Mouse (Mus musculus) small intestine, adult 2 months (tissue): Measurements from ENCODE around the gene Clec12b. TPM values are rescaled to one million over a fixed set of nuclear protein-coding genes. Genes with fewer than 3 reads are reported as not detected.

Experiments
- H3K27ac ChIP-seq: fragments of 200-500 bp; 2 replicates; pipeline ENCODE4 v1.5.1; 2012; ENCODE audit warnings: low read depth, low read length, control low read depth, inconsistent platforms; ENCODE audit not compliant: insufficient read depth
- H3K27me3 ChIP-seq: fragments of 200-500 bp; 2 replicates; pipeline ENCODE4 v1.6.1; 2012; ENCODE audit warnings: mild to moderate bottlenecking, moderate library complexity, low read length, inconsistent platforms; ENCODE audit not compliant: control insufficient read depth, insufficient read depth
- H3K36me3 ChIP-seq: fragments of 200-500 bp; 2 replicates; pipeline ENCODE4 v1.6.1; 2012; ENCODE audit warnings: mild to moderate bottlenecking, low read length, control low read depth, inconsistent platforms; ENCODE audit not compliant: control insufficient read depth, insufficient read depth
- H3K4me1 ChIP-seq: fragments of 200-500 bp; 2 replicates; pipeline ENCODE4 v1.6.1; 2012; ENCODE audit warnings: low read length, inconsistent platforms, mixed read lengths; ENCODE audit not compliant: control insufficient read depth, insufficient read depth, insufficient read length
- H3K4me3 ChIP-seq: fragments of 200-500 bp; 2 replicates; pipeline ENCODE4 v1.5.1; 2012; ENCODE audit warnings: low read depth, mild to moderate bottlenecking, control low read depth, inconsistent platforms, low read length, moderate library complexity
- CTCF ChIP-seq: fragments of 200-500 bp; IDR thresholded peaks from 2 replicates; pipeline ENCODE4 v1.5.1; 2012; ENCODE audit warnings: low read depth, mild to moderate bottlenecking, control low read depth, inconsistent platforms, low read length, moderate library complexity, mixed read lengths; ENCODE audit not compliant: insufficient replicate concordance, insufficient read length; ENCODE audit errors: extremely low read depth
- POLR2A ChIP-seq: fragments of 200-500 bp; IDR thresholded peaks from 2 replicates; pipeline ENCODE4 v1.6.1; 2012; ENCODE audit warnings: low read depth, mild to moderate bottlenecking, control low read depth, inconsistent platforms, low read length, moderate library complexity
- WGBS: fragments of 180-500 bp; shearing (Covaris S2); methylation state at CpG from one replicate; pipeline ENCODE4 v1.1.7; 2018; 5-methylcytosine and 5-hydroxymethylcytosine counted together
- polyA plus RNA-seq: library from polyadenylated mRNA; depleted of rRNA; stranded (reverse); fragments of >200 nt; gene quantifications from 2 replicates; pipeline ENCODE4 v1.2.3, GENCODE M21; 2012; rRNA removed

The Clec12b gene
- polyA plus RNA-seq, 1 experiment = not detected

GRCm38 (mm10) chr6:129326016-129326415, 59.7 kb downstream of the Clec12b start:
- Histone ChIP-seq H3K4me1 (no peaks in the 10 kb centered on the region), H3K4me3 (no peak overlapping the region), H3K27me3 (no peaks in the 10 kb centered on the region), H3K36me3 (no peaks in the 10 kb centered on the region), H3K27ac (no peak overlapping the region)
- 67% methylated on average over 1 of the region's 1 CpGs for WGBS
- TF ChIP-seq POLR2A (no peak), CTCF (no peak)

Other genes with a start within 250 kb of the Clec12b start
- 15.4 and 20.9 TPM in 2 replicates for gene Clec2d, start 205.3 kb downstream of the Clec12b start, polyA plus RNA-seq
- gene Cd69, start 110.4 kb downstream of the Clec12b start, polyA plus RNA-seq = 0.25 TPM in 1 of 2 replicates, not detected in the other
- gene 4922502D21Rik, start 54.1 kb downstream of the Clec12b start, polyA plus RNA-seq = not detected in 2 replicates
- 0.13 and 0.14 TPM in 2 replicates for gene Clec12a, start 43.2 kb downstream of the Clec12b start, polyA plus RNA-seq
- gene Clec1b, start 11.4 kb upstream of the Clec12b start, polyA plus RNA-seq = 0.23 TPM in 1 of 2 replicates, not detected in the other
- gene Clec9a, start 23.0 kb upstream of the Clec12b start, polyA plus RNA-seq = 0.22 and 0.47 TPM in 2 replicates
- 0.24 and 0.25 TPM in 2 replicates for gene Clec1a, start 66.1 kb upstream of the Clec12b start, polyA plus RNA-seq
- not detected in 2 replicates for gene Olr1, start 121.3 kb upstream of the Clec12b start, polyA plus RNA-seq
- gene Tmem52b, start 126.7 kb upstream of the Clec12b start, polyA plus RNA-seq = not detected in 2 replicates
- gene Gabarapl1, start 147.3 kb upstream of the Clec12b start, polyA plus RNA-seq = 6.7 and 13.5 TPM in 2 replicates
- 0.09 TPM in 1 of 2 replicates, not detected in the other for gene Klre1, start 192.0 kb upstream of the Clec12b start, polyA plus RNA-seq
- 0.23 TPM in 1 of 2 replicates, not detected in the other for gene Klrd1, start 205.9 kb upstream of the Clec12b start, polyA plus RNA-seq
- gene Klrk1, start 238.0 kb upstream of the Clec12b start, polyA plus RNA-seq = not detected in 2 replicates